Mouse (Mus musculus) CD8-positive naive resting alpha-beta T cell, adult 57 days (primary cell): ENCODE data around the gene P2ry10b. TPM values are rescaled to one million over a fixed set of nuclear protein-coding genes. Genes with fewer than 3 reads are reported as not detected.

Experiments used
- total RNA-seq: library from RNA; stranded (reverse); gene quantifications from one replicate; pipeline ENCODE4 v1.2.4, GENCODE M21; 2023

The P2ry10b gene
- 18.0 TPM for total RNA-seq

DNA sequence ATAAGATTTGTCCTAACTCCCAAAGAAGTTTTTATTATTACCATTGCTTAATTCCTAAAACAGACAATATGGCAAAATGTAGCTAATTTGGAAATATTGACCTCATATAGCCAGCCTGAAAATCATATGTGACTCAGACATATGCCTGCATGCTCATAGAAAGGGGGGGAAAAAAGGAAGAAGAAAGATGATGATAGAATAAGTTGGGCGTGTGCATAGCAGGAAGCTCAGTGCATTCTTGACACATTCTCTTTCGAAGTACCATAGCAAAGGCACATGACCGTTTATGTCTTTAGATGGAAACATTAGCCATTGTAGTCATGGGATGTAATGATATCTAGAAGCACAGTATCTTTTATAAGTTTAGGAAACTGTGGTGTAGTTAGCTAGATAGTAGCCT is at the start of gene P2ry10b:
Gene P2ry10b, plus strand, starts transcription at position 247 of the 400 bp plus-strand sequence.

Other genes with a start within 250 kb of the P2ry10b start
- gene Lpar4, start 228.3 kb upstream of the P2ry10b start, total RNA-seq = not detected
- 204 TPM for gene P2ry10, start 60.4 kb upstream of the P2ry10b start, total RNA-seq
- gene Gpr174, start 107.0 kb downstream of the P2ry10b start, total RNA-seq = 46.9 TPM